Mouse (Mus musculus): ENCODE measurements at regions not wholly inside any gene's neighbourhood (a gene's known extent, or its start where the extent isn't known, plus 50 kb on each side); places are given as distances from the start of the nearest gene placed in this dataset.
A peak's percentile ranks its signal among the peaks of the same experiment; 100 is the strongest.
"Not testable (repeated sequence)": the region's sequence is repeated elsewhere in the genome, so short reads cannot be mapped to it uniquely, and the experiment has no call there.

GRCm38 (mm10) chr17:13488608-13489324, 134.4 kb downstream of the Tcp10c start:
- DNase-seq (ENCODE audit: extremely low spot score in 1 of 2, low spot score in 1 of 2): no peak

DNA sequence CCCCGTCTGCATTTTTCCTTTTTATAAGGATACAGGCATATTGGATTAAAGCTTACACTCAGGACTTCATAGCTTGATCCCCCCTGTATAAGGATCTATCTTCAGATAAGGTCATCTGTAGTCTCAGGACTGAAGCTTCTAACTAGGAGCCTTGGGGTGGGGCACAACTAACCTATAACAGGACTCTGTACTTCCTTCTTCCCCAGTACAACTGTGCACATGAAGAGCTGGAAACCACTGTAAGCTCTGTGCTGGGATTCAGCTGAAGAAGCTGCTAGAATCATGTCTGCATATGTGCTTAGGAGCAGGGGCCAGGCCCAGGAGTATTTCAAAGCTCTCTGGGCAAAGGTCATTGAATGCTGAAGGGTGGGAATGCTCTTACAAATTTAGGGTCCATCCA, 137.9 kb downstream of the Tcp10c start:
- DNase-seq (ENCODE audit: extremely low spot score in 1 of 2, low spot score in 1 of 2): not testable (repeated sequence)

GRCm38 (mm10) chr17:13492649-13493277, 138.4 kb downstream of the Tcp10c start:
- not testable (repeated sequence) for DNase-seq (ENCODE audit: extremely low spot score in 1 of 2, low spot score in 1 of 2)

- not testable (repeated sequence) for DNase-seq (ENCODE audit: extremely low spot score in 1 of 2, low spot score in 1 of 2)
Observed at GRCm38 (mm10) chr17:13493866-13494265, 139.5 kb downstream of the Tcp10c start.

DNA sequence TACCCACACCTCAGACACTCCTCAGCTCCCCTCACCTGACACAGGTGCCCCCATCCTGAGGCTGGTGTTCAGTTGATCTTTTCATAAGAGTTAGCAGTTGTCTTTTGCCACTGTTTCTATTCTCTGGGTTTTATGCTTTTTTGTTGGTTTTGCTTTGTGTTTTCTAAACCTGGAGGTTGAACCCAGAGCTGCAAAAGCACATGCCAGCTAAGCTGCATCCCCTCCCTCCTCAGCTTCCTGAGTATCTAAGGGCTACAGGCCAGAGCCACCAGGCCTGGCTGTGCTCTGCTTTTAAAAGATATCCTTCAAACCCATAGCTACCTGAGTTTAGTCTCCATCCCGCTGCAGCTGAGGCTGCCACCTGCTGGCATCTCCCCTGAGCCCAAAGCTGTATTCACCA, 140.1 kb downstream of the Tcp10c start:
- not testable (repeated sequence) for DNase-seq (ENCODE audit: extremely low spot score in 1 of 2, low spot score in 1 of 2)

GRCm38 (mm10) chr17:13504365-13504764, 150.0 kb downstream of the Tcp10c start:
- not testable (repeated sequence) for DNase-seq (ENCODE audit: extremely low spot score in 1 of 2, low spot score in 1 of 2)

- not testable (repeated sequence) for DNase-seq (ENCODE audit: extremely low spot score in 1 of 2, low spot score in 1 of 2)
Observed at GRCm38 (mm10) chr17:13504827-13505268, 150.5 kb downstream of the Tcp10c start.

- not testable (repeated sequence) for DNase-seq (ENCODE audit: extremely low spot score in 1 of 2, low spot score in 1 of 2)
Observed at GRCm38 (mm10) chr17:13507397-13508063, 153.2 kb downstream of the Tcp10c start.

DNA sequence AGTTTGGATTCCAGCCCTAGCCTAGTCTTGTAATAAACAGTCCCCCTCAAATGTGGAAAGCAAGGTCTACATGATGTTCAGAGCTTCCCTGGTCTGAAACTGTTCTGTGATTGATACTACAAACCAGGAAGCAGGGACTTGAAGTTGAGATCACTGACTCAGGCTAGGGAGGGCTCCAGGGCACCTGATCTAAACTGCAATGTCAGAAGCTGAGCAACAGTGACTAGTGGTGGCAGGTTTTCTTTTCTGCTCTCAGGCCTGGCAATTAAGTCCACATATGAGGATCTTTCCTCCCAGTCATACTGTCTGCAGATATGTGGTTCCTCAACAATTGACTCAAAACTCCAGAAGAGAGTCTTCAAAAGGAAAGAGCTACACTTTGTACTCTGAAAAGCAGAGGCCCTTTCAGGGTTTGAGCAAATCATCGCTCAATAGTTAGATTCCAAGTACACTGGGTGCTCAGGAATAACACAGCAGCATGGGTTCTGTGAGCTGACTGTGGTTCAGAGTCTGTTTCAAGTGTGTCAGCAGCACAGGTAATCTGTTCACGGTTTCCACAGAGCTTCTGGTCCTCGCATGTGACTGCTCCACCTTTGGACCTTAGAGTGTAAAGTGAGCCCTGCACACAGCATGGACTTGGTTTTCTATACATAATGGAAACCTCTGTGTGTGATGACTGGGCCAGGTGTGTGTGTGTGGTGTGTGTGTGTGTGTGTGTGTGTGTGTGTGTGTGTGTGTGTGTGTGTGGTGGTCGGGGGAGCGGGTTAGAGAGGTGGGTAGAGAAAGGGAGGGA, 165.2 kb downstream of the Tcp10c start:
- not testable (repeated sequence) for DNase-seq (ENCODE audit: extremely low spot score in 1 of 2, low spot score in 1 of 2)

DNA sequence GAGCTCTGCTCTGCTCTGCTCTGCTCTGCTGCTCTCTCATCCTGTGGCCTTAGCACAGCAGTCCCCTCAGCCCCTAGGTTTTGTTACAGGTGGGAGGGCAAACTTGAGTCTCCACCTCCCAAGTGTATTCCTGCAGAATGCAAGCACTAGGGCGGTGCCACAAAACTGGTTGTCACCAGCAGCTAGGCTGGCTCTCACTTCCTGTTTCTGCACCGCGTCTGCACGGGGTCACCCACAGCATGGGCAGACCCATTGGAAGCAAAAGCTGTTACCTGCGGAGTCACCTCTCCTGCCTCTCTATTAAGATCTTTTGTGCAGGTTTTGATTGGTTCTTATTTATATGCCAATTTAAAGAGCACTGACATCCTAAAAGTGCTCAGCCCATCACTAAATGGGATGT, 178.2 kb downstream of the Tcp10c start:
- DNase-seq (ENCODE audit: extremely low spot score in 1 of 2, low spot score in 1 of 2): not testable (repeated sequence)

DNA sequence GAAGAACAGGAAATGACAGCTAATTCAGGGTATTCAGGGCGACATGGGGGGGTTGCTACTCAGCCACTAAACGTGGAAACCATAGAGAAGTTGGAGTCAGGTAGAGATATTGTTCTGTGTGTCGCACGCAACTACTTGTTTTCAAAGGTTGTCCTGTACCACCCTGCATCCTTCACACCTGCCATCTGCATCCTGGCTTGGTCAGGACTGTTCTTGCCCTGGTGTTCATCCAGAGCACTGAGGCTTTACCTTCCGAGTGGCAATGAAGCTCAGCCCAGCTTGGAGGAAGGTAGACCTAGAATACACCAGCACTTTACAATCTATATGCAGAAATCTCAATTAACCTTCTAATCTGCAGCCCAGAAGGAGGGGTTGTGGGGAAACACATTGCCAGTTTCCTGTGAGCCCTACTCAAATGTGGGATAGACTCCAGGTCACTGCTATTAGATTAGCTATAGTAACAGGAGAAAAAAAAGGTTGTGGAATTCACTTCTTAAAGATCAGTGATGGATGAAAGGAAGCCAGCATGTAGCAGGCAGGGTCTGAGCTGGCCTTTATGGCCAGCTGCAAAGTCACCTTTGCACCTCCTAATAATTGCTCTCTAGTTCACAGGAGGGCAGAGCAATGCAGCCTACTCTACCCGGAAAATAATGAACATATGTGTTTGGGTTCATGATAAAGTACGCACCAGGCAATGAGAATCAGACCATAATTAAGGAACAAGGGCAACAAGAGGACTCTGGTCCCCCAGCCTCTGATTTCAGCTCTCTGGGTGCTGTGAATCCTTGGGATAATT, 186.3 kb downstream of the Tcp10c start:
- DNase-seq (ENCODE audit: extremely low spot score in 1 of 2, low spot score in 1 of 2): no peak

- no peak for DNase-seq (ENCODE audit: extremely low spot score in 1 of 2, low spot score in 1 of 2)
Observed at GRCm38 (mm10) chr17:13541249-13541648, 186.9 kb downstream of the Tcp10c start.

DNA sequence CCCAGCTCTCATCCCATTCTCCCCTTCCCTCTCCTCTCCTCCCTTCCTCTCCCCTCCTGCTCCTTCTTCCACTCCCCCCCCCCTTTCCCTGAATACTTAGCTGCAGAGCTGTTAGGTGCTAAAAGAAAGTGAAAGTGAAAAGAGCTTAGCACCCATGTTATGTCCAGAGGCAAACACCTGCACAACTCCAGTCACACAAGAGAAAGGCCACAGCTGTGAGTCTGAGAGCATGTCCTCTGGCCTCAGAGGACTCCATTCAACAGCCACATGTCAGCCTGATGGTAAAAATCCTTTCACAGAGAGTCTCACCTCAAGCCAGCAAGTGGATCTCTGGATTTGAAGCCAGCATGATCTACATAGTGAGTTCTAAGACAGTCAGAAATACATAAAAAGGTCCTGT, 187.9 kb downstream of the Tcp10c start:
- no peak for DNase-seq (ENCODE audit: extremely low spot score in 1 of 2, low spot score in 1 of 2)

- DNase-seq (ENCODE audit: extremely low spot score in 1 of 2, low spot score in 1 of 2): no peak
Observed at GRCm38 (mm10) chr17:13542856-13543255, 188.5 kb downstream of the Tcp10c start.

DNA sequence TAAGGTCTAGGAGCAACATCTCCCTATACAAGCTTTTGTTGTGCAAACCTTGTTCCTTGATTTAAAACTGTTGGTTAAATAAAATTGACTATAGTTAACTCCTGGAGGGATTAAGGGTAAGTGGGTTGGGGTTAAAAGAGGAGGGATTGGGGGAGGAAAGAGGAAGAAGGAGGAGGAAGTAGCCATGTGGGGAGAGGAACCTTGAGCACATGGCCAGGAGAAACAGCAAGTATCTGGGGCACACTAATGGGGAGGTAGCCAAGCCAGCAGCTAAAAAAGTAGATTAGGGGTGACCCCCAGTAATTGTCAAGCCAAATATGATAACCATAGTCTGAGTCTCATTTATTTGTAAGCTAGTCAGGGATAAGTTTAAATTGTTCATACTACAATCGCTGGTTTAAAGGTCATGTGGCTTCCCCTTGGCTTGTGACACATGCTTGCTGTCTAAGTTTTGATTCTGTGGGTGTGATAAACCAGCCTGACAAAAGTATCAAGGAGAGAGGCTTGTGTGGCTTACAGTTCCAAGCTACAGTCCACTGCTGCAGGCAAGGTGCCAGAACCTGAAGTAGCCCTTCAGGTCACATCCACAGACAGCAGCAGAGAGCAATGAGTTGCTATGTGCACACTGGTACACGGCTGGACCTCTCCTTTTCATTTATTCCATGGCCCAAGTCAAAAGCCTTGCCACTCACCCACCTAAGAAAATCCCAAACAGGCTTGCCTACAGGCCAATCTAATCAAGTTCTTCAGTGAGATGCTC, 189.8 kb downstream of the Tcp10c start:
- DNase-seq (ENCODE audit: extremely low spot score in 1 of 2, low spot score in 1 of 2): no peak

DNA sequence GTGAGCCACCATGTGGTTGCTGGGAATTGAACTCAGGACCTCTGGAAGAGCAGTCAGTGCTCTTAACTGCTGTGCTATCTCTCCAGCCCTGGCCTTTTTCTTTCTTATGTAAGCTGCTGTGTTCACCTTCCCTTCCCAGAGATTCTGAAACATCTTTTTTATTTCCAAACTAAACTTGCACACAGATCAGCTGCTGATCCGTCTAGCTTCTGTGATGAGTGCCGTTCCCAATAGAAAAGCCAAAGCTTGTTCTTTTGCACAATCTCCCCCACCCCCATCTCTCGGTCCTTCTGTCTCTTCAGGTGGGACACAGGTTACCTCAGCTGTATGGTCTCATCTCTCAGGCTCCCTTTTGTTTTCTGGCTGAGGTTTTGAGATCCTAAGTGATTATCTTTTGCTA, 191.9 kb downstream of the Tcp10c start:
- DNase-seq (ENCODE audit: extremely low spot score in 1 of 2, low spot score in 1 of 2): peak in 1 of 2 experiments; percentile 41

DNA sequence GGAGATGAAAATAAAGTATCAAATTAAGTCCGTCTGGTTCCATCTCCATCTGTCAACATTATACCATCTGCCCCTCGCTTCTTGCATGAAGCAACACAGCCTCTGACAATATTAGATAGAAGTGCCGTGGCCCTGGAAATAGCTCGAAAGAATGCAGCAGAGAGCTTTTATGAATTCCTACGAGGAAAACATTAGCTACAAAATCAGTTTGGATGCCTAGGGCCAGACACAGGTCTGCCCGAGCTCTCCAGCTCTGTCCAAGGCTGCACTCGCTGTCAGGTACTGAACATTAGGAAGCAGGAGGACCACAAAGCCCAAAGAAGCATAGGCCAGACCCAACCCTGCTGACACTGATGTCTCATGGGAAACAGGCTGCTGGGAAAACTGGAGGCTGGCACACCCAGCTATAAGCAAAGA, 192.3 kb downstream of the Tcp10c start:
- peak; percentile 62 to 66 for DNase-seq (ENCODE audit: extremely low spot score in 1 of 2, low spot score in 1 of 2)

GRCm38 (mm10) chr17:13547657-13548360, 193.4 kb downstream of the Tcp10c start:
- DNase-seq (ENCODE audit: extremely low spot score in 1 of 2, low spot score in 1 of 2): no peak

Measured in layer of hippocampus, postnatal 25 days (tissue).